Mouse (Mus musculus) cerebellum, adult 2 months (tissue): ENCODE data around the gene Ocel1. TPM values are rescaled to one million over a fixed set of nuclear protein-coding genes. Genes with fewer than 3 reads are reported as not detected.
"Not testable (repeated sequence)": the region's sequence is repeated elsewhere in the genome, so short reads cannot be mapped to it uniquely, and the experiment has no call there.

Source experiments
- DNase-seq, 2 experiments: peaks; one replicate each; pipeline ENCODE4 v3.0.0; 2021
- H3K27ac ChIP-seq: fragments of 200-500 bp; 2 replicates; pipeline ENCODE4 v1.5.1; 2012; ENCODE audit warnings: low read length, control low read depth, inconsistent platforms; ENCODE audit not compliant: insufficient read depth
- H3K27me3 ChIP-seq: fragments of 200-500 bp; 2 replicates; pipeline ENCODE4 v1.6.1; 2012; ENCODE audit warnings: inconsistent platforms, mild to moderate bottlenecking, low read length, moderate library complexity; ENCODE audit not compliant: control insufficient read depth, insufficient read depth
- H3K4me1 ChIP-seq: fragments of 200-500 bp; 2 replicates; pipeline ENCODE4 v1.6.1; 2011; ENCODE audit warnings: low read length; ENCODE audit not compliant: control insufficient read depth, insufficient read depth
- H3K4me3 ChIP-seq: fragments of 200-500 bp; replicated peaks from 2 replicates; pipeline ENCODE3; 2011; ENCODE audit warnings: mild to moderate bottlenecking, low read depth, low read length, control low read depth; ENCODE audit not compliant: insufficient read depth
- CTCF ChIP-seq: fragments of 200-500 bp; IDR thresholded peaks from 2 replicates; pipeline ENCODE4 v1.5.1; 2011; ENCODE audit warnings: low read depth, mild to moderate bottlenecking, control low read depth, low read length, moderate library complexity, borderline replicate concordance; ENCODE audit not compliant: insufficient read depth
- POLR2A ChIP-seq: fragments of 200-500 bp; IDR thresholded peaks from 2 replicates; pipeline ENCODE4 v1.6.1; 2011; ENCODE audit warnings: low read length, control low read depth, borderline replicate concordance; ENCODE audit not compliant: insufficient read depth
- WGBS: fragments of 180-500 bp; shearing (Covaris S2); methylation state at CpG from one replicate; pipeline ENCODE4 v1.1.7; 2018; 5-methylcytosine and 5-hydroxymethylcytosine counted together
- polyA plus RNA-seq: library from polyadenylated mRNA; depleted of rRNA; stranded (reverse); fragments of >200 nt; gene quantifications from 2 replicates; pipeline ENCODE4 v1.2.3, GENCODE M21; 2012; rRNA removed

The Ocel1 gene
- polyA plus RNA-seq = 7.3 and 8.0 TPM in 2 replicates

DNA sequence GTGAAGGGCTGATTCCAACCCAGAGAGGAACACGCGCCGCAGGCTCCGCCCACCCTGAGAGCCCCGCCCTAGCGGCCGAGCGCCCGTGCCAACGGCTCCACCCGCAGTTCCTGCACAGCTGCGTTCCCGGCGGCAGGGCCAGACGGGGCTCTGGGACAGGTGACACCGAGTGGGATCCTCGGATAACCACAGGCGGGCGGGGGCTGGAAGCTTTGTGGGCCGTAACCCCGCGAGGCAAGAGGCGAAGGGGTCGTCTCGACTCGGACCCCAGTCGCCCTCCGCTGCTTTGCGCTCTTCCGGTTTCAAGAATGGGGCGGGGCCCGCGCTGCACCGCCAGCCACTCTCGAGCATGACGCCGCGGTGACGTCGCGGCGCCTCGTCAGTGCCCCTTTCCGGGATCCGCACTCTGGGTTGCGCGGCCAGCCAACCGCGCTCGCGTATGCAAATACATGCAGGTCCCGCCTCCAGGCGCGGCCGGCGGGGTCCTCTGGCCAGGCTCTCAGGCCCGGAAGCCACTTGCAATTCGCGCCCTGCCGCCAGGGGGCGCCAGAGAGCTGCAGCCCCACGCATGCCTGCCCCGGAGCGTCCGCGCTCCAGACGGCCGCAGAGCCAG is at the start of gene Ocel1:
Gene Ocel1 (plus strand): TSS at position 63 of the 613 bp plus-strand sequence.
- TF ChIP-seq CTCF = peak; percentile 68
- peak; percentile 72; the same call in 1 of the 2 replicates for TF ChIP-seq POLR2A
- H3K4me3 ChIP-seq = peak within 1 kb of the TSS; percentile 98
- peaks cover 13% of the 10 kb centered on the region for H3K4me1 ChIP-seq
- 1% methylated on average over 68 of the region's 68 CpGs for WGBS
- peak; percentile 96 to 98 for DNase-seq
- H3K27ac ChIP-seq = peak within 1 kb of the TSS; percentile 99
- no peaks in the 10 kb centered on the region for H3K27me3 ChIP-seq

DNA sequence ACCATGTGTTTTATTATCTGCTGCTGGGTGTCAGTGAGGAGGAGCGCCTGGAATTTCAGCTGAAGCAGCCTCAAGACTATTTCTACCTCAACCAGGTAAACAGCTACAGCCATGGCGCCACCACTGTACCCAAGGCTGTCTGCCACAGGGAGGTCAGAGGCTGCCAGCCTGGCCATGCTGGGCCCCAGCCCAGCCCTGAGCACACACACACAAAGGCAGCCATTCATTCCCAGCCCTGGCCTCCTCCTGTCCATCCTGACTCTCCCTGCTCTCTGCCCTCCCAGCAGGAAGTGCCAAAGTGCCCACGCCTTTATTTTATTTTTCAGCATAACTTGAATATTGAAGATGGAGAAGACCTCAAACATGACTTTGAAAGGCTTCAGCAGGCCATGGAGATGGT is 48.2 kb upstream of the Ocel1 start:
- Histone ChIP-seq H3K4me3 (no peak overlapping the region), H3K4me1 (no peaks in the 10 kb centered on the region), H3K27ac (no peak overlapping the region), H3K27me3 (no peaks in the 10 kb centered on the region)
- no peak for TF ChIP-seq CTCF
- TF ChIP-seq POLR2A = no peak
- 83% methylated on average over 3 of the region's 3 CpGs for WGBS
- peak in 1 of 2 experiments; percentile 7 for DNase-seq

DNA sequence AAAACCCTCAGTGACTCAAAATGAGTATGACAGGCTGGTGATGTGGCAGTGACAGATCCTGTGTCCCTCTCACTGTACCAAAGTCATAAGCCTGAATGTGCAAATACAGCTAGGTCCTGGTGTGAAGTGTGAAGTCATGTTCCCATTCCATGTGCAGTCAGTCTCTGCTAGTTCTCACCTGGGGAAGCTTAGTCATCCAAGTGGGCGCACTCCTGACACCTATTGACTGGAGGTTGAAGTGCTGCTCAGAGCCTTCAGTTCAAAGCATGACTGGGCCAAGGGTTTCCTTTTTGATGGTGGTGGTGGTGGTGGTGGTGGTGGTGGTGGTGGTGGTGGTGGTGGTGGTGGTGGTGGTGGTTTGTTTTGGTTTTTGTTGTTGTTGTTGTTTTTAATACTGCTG is 46.2 kb upstream of the Ocel1 start:
- H3K27me3 ChIP-seq = no peaks in the 10 kb centered on the region
- no peaks in the 10 kb centered on the region for H3K4me1 ChIP-seq
- no peak overlapping the region for H3K4me3 ChIP-seq
- 85% methylated on average over 1 of the region's 1 CpGs for WGBS
- peak in 1 of 2 experiments; percentile 12 for DNase-seq
- H3K27ac ChIP-seq = no peak overlapping the region
- TF ChIP-seq POLR2A (no peak), CTCF (peak; percentile 42; the same call in 1 of the 2 replicates)

DNA sequence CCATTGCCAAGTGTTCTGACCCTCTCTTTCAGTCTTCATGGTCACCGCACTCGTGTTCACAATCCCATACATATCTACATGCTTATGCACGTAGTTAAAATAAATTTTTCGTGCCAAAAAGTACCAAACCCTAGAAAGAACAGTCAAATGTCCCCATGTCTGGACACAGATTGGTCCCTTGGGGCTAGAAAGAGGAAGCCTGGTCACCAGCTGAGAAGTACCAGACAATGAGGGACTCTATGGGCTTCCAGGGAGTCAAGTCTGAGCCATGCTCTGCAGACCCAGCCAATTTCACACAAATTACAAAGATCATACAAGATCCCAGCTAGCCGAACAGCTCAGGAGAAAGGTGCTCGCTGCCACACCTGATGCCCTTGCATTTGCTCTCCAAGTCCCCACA is 33.3 kb upstream of the Ocel1 start:
- not testable (repeated sequence) for H3K27me3 ChIP-seq, H3K4me3 ChIP-seq, H3K4me1 ChIP-seq, H3K27ac ChIP-seq, DNase-seq
- WGBS = 87% methylated on average over 6 of the region's 6 CpGs

DNA sequence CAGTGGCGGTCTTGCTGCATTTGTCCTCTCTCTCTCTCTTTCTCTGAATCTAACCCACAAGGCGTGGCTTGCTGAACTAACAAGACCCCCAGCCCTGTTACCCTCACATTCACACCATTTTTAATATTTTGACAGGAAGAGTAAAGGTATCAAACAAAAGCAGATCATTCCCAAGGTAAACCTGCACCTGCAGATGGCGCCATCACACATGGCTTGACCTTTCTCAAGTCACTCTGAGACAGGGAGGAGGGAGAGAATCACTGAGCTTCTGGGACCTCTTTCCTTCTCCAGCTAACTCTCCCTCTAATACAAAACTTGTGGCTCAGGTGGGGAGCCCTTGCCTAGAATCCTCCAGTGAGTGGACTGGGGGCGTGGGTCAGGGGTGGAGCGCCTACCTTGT is 30.5 kb upstream of the Ocel1 start:
- 84% methylated on average over 5 of the region's 5 CpGs for WGBS
- Histone ChIP-seq H3K27ac (no peak overlapping the region), H3K27me3 (no peaks in the 10 kb centered on the region), H3K4me1 (no peaks in the 10 kb centered on the region), H3K4me3 (no peak overlapping the region)
- TF ChIP-seq POLR2A = no peak
- peak; percentile 52; the same call in 1 of the 2 replicates for TF ChIP-seq CTCF
- peak in 1 of 2 experiments; percentile 28 for DNase-seq

DNA sequence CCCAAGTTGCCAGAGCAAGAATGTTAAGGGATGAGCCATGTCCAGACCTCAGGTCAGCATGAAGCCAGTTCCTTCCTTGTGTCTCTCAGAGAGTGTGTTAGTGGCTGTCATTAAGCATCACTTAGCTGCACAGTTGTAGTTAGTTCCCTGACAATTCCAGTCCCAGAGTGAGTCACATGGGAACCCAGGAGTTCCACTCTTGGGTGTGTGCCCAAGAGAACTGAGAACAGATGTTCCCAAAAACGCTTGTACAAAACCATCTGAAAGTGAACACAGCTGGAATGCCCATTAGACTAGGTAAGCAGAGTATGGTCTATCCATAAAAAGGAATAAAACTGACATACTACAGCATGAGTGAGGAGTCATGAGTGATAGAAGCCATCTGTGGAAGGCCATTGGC is 24.5 kb upstream of the Ocel1 start:
- no peak for TF ChIP-seq POLR2A
- H3K27ac ChIP-seq = no peak overlapping the region
- no peak for DNase-seq
- H3K27me3 ChIP-seq = no peaks in the 10 kb centered on the region
- H3K4me3 ChIP-seq = no peak overlapping the region
- 45% methylated on average over 1 of the region's 1 CpGs for WGBS
- H3K4me1 ChIP-seq = no peaks in the 10 kb centered on the region

DNA sequence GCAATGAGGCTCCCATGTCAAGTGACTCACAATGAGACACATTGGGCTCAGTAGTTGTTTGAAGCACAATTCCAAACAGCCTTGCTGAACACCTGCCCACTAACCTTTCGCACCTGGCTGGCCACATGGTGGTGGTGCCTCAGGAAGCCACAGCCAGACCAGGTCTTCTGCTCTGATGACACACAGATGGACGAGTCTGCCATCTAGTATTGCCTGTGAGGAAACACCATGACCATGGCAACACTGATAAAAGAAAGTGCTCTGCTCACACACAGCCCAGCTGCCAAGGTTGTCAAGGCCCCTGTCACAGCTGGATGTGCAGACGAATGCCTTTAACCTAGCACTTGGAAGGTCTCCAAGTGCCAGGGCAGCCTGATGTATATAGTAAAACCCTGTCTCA is 20.0 kb upstream of the Ocel1 start:
- H3K4me1 ChIP-seq = no peaks in the 10 kb centered on the region
- WGBS = 57% methylated on average over 3 of the region's 3 CpGs
- no peak overlapping the region for H3K27ac ChIP-seq
- DNase-seq = no peak
- no peak overlapping the region for H3K4me3 ChIP-seq
- TF ChIP-seq CTCF = no peak
- TF ChIP-seq POLR2A = no peak
- no peaks in the 10 kb centered on the region for H3K27me3 ChIP-seq

DNA sequence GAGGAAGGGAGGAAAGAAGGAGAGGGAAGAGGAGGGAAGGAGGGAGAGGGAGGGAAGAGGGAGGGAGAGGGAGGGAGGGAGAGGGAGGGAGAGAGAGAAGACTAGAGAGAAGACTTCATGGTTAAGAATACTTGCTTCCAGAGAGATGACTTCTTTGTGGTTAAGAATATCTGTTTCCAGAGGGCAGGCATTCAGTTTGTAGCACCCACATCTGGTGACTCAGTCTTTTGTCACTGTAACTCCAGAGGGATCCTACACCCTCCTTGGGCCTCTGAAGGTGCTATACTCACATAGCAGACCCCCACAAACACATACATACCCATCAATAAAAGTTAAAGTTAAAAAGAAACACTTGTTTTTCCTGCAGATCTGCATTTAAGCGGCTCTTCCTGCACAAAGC is 19.6 kb upstream of the Ocel1 start:
- Histone ChIP-seq H3K27ac (no peak overlapping the region), H3K27me3 (no peaks in the 10 kb centered on the region), H3K4me3 (no peak overlapping the region), H3K4me1 (no peaks in the 10 kb centered on the region)
- no peak for TF ChIP-seq POLR2A
- TF ChIP-seq CTCF = no peak
- 94% methylated on average over 1 of the region's 1 CpGs for WGBS
- no peak for DNase-seq
